Mouse (Mus musculus): ENCODE data around the gene Prickle3.

DNA sequence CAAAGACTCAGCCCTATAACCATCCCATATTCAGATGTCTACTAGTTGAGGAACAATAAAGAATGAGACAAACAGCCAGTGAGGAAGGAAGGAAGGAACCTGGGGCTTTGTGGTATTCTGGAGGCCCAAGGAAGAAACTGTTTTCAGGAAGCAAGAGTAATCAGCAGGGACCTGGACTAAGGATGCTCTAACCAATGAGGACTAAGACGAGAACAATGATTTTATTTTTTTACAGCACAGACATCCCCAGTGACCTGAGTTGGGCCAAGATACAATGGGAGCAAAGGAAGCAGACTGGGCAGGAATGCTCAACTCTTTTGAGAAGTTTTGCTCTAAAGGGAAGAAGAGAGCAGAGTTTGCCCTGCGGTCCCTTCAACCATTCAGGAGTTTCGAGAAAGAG lies 5.9 kb downstream of the Prickle3 start:
- TF ChIP-seq EP300 (IDR thresholded peaks at IDR 0.05; ENCODE audit: insufficient read depth, low read depth, low read length) (no peak), CTCF (IDR thresholded peaks at IDR 0.05; ENCODE audit: low read depth, low read length) (no peak), POLR2A (IDR thresholded peaks at IDR 0.05; ENCODE audit: insufficient read depth, low read length) (no peak)

Data from ES-Bruce4 (cell line).